Mouse (Mus musculus) kidney, adult 2 months (tissue): ENCODE measurements around the gene Eif6.

Experiments
- CTCF ChIP-seq: fragments of 200-500 bp; conservative IDR thresholded peaks from 2 replicates; pipeline ENCODE4 v1.5.1; 2011; ENCODE audit warnings: low read depth, mild to moderate bottlenecking, control low read depth, low read length, moderate library complexity, mixed read lengths; ENCODE audit not compliant: insufficient read depth, insufficient read length
- POLR2A ChIP-seq: fragments of 200-500 bp; IDR thresholded peaks from one replicate; pipeline ENCODE4 v1.6.1; 2011; ENCODE audit warnings: low read depth, low read length, control low read depth

DNA sequence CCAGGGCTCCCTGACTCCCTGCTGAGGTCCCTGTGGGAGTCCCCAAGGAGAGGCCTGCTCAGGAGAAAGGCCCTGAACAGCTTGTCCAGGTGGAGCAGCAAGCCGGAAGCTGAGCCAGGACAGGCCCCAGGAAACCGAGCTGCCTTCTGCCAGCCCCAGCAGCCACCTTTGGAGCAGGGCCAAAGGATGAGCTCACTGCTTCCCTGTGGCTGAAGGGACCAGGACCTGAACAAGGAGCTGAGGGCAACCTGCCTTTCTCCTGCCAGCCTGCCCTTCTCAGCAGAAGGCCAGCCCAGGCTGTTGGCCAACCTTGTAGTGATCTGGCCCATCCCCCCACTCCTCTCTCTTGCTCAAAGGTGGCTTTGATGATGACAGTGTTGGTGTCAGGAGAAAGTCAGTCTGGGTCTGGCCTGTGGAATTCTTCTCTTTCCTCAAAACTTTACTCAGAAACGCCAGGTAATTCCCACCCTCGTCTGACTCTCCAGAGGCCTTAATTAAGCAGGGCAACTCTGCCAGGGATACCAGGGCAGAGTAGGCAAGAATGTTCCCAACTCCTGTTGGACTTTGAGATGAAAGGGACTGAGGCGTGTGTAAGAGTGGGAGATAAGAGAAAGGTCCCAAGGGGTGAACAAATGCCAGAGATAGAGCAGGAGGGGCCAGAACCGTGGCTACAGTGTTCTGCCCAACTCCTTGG, 21.3 kb downstream of the Eif6 start:
- TF ChIP-seq CTCF = no peak
- TF ChIP-seq POLR2A = no peak
